Mouse (Mus musculus): ENCODE results near the gene Lrp3.

The Lrp3 gene

GRCm38 (mm10) chr7:35185889-35186569 lies 29.3 kb downstream of the Lrp3 start, which contains the start of gene Slc7a10:
Gene Slc7a10, plus strand, starts transcription at chr7:35186385.
- no peak for DNase-seq

DNA sequence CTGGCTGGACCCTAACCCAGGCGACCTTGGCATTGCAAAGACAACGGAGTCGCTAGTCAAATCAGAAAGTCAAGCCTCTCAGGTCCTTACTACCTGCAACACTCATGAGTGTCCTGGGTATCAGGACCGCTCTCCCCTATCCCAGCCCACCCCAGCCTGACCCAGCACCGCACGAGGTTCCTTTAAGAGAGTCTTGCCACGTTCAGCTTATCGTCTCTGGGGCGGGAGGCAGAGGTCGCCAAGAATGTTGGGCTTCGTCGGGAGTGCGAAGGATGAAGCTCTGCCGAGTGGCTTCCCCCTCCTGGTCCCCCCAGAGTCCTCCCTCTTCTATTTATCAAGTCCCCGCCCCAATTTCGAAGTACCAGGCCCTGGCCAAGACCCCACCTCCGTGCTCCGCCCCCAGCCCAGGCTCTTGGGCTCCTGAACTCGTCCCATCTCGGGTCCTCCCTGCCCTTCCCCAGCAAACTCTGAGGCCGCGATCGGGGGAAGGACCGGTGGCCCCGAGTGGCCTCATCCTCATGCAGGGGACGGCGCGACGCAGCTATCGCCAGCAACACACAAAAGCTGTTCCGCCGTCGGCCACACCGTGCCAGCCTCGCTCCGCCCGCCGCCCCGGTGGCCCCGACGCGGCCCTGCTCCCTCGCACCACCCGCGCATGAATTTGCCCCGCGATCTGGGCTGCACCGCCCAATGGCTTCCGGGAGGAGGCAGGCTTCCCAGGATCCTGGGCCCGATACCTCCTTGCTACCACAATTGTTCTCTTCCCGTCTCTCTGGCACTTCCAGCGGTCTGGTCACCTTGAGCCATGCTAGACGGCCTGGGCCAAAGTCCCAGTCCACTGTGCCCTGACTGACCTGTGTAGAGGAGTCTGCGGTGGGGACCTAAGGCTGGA lies 30.2 kb downstream of the Lrp3 start:
- no peak for DNase-seq

GRCm38 (mm10) chr7:35176412-35177381 lies 38.6 kb downstream of the Lrp3 start:
- no peak for DNase-seq

DNA sequence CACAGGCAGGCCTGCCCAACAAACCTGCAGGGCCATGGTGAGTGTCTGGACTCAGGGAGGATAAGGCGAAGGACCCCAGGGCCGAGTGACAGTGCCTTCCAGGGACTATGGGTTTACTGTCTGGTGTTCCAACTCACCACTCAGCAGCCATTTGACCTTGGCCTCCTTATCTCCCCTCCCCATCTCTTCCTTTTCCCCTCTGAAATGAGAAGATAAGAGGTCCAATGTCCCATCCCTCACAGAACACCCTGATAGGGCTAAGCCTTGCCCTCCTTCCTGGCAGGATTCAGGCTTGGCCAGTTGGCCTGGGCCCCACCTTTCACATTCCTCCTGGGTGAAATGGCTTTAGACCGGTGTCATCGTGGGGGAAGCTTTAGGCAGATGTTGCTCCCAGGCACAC lies 39.8 kb downstream of the Lrp3 start:
- DNase-seq = no peak

GRCm38 (mm10) chr7:35172519-35172918 lies 42.8 kb downstream of the Lrp3 start:
- no peak for DNase-seq

DNA sequence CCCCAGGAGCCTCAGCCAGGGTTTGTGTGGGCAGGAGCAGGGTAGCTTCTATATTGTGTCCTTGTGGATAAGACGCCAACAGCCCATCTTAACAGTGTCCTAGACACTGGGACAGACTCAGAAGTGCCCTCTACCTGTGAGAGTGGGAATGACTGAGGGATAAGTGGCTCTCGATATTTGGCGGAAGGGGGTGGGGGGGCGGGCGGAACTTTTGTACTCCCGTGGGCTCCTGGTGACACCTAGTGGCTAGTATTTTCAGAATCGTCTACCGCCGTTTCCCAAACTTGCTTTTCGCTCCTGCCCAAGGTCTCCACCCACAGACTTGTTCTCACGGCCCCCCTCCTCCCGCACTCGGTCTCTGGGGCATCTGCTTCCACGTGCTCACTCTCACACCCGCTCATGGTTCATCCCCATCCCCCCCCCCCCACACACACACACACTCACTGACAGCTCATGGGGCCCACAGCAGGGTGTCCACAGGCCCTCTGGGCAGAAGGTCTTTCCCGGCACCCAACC lies 43.4 kb downstream of the Lrp3 start:
- peak in 1 of 2 experiments; percentile 15 for DNase-seq

GRCm38 (mm10) chr7:35169341-35169740 lies 46.0 kb downstream of the Lrp3 start:
- DNase-seq = peak; percentile 53 to 58

DNA sequence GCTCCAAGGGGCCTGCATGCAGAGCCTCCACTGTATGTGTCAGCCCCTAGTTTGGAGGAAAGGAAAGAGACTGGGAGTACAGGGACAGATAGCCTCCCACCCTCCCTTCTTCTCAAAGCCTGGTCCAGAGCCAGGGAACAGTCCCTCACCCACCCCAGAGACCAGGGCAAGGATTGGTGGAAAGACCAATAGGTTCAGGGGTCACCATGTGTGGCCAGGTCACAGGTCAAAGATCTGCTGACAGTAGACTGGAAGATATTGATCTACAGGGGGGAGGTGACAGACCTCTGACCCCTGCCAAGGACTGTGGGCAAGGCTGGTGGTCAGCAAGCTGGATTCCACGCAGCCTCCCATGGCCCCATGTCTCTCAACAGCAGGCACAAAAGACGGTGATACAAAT lies 47.4 kb downstream of the Lrp3 start:
- DNase-seq = no peak

DNA sequence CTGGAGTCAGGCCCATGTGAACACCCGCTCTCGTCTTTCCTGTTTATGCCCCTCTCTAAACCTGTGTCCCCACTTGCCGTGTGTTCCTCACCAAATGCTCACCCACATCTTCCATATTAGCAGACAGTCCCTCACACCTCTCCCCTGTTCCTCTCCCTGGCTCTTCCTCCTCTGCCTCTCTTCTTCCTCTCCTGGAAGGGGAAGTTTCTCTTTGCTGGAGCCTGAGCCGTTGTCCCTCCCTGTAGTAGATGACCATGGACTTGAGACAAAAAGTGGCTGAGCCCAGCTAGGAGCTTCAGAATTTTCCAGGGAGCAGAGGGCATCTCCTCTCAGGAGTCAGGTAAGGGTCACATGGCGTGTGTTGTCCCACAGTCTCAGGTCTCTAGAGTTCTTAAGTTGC lies 48.3 kb downstream of the Lrp3 start:
- no peak for DNase-seq

- no peak for DNase-seq
Observed at GRCm38 (mm10) chr7:35164131-35164530, 51.2 kb downstream of the Lrp3 start.

DNA sequence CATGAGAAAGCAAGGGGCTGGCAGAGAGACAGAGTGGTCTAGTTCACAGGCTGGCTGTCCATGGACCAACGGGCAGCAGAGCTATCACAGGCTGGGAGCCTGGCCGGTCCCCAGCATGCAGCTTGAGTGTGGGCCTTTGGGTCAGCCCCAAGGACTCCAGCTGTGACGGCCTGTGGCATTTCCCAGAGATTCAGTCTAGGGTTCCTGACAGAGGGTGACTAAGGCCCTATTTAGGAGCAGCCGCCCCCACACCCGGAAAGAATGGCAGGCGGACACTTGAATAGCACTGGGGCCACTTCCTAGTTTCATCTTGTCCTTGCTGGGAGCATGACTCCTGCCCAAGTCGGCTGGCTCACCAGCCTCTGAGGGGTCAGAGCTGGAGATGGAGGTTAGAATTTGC lies 51.7 kb downstream of the Lrp3 start:
- DNase-seq = no peak

DNA sequence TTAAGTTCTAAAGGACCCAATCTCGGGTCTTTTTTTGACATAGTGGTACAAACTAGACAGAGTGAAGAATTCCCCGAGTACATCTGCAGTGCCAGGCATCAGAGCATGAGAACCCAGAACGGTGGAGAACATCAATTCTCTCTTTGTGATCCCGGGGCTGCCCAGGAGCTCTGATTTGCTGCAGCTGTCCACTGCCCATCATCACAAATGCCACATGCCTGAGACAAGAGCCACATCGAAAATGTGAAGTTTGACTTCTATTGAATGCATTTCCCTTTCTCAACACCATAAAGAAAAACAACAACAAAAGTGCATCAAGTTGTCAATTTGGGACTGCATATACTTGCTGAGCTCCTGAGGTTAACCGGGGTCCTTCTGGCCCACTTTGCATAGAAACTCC lies 52.9 kb downstream of the Lrp3 start:
- no peak for DNase-seq

DNA sequence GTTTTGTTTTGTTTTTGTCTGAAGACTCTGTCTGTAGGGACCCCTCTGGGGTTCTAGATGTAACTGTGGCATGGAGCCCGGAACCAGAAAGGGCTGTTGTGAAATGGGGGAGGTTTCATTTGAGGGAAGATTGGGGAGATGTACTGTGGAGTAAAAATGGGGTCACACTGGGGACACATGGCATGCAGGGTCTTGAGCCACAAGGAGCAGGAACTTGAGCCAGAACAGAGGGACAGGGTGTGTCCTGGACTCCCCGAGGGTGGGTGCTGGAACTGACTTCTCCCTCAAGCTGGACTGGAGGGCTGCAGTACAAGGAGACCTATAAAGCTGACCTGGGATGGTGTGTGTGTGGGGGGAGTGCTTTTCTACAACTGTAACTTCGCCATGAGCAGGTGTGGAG lies 57.8 kb downstream of the Lrp3 start:
- no peak for DNase-seq

DNA sequence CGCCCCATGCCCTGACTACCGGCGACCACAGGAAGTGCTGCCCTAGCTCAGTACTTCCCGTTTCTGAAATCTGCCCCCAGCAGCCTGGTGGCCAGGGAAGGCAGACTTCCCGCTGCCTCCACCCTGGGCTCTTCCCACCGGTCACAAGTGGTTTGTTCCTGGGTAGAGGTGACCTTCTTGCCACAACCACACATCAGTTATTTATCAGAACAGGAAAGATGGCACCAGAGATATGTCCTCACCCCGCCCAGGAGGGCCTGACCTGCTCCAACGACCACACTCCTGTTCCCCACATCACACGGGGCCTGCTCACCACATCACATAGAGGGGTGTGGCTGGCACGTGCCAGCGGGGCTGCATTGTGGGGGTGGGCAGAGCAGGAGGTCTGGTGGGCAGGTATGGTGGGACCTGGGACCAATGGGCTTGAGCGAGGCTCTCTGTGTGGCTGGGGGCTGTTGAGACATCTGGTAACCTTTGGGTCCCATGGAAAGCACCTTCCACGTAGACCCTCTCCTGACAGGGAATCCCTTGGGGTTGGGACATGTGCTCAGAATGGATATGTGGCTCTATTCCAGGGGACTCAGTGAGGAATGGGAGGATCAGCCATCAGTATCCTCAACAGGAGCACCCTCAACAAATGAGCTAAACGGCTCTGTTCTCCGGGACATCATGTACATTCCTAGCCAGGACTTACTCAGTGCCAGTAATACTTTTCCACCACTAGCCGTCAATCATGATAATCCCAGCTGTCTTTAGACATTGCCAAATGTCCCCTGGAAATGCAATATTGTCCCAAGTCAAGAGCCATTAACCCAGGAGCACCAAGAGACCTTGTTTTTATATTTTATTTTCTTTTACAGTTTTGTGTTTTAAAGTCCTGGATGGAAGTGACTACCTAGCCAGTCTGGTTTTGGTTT lies 58.5 kb downstream of the Lrp3 start:
- DNase-seq = no peak

GRCm38 (mm10) chr7:35154449-35154848 lies 60.8 kb downstream of the Lrp3 start:
- DNase-seq = no peak

DNA sequence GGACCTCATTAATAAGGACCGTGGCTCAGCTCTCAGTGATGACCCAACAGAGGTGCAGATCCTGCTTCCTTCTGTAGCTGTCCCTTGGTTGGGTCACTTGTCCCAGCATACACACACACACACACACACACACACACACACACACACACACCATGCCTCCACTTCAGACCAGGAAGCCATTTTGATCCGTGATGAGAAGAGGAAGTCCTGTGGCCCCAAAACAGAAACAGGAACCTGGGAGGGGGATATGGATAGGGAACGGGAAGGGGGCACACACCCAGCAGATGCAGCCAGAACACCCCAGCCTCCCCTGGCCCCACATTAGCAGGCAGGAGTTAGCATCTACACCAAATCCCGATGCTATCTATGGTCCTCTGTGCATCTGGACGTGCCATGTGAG lies 64.4 kb downstream of the Lrp3 start:
- no peak for DNase-seq
